Mouse (Mus musculus): Measurements from ENCODE around the gene Frmd8.

- no peak for TF ChIP-seq CTCF (IDR thresholded peaks at IDR 0.05; ENCODE audit: low read depth)
- TF ChIP-seq EP300 (IDR thresholded peaks at IDR 0.05; ENCODE audit: low read depth): no peak
Observed at GRCm38 (mm10) chr19:5832326-5832725, 42.7 kb downstream of the Frmd8 start.

All from liver, postnatal 0 days (tissue).